Mouse (Mus musculus): Measurements from ENCODE around the gene Dph7.
"Not testable (repeated sequence)": the region's sequence is repeated elsewhere in the genome, so short reads cannot be mapped to it uniquely, and the experiment has no call there.

Gene Dph7

DNA sequence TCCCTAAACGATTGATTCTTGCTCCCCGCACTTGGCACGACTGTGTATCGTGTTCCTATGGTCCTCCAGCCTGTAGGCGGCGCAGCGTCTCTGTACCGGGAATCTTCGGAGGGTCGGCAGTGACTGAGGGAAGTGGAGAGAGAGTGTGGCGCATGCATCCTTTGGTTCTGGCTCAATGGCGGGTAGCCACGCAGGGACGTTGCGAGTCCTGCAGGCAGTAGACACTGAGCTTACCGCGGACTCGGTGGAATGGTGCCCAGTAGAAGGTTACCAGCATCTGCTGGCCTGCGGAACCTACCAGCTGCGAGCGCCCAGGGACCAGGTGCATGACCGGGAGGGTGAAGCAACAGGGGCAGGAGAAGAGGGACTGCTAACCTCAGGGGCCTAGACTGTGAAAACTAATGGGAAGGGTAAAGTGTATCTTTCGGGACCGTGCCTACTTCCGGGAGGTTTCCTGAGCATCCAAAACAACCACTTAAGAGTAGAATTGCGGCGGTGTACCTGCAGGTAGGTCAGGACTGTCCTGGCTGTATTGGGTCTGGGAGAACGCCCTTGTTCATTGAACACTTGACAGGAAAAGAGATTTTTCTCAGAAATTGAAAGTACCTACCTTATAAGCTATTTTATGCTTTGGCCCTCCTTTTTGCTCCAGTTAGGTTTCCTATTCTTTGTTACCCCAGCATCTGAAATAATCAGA is at the start of gene Dph7:
Dph7 (plus strand) TSS at position 97 of the 697 bp plus-strand sequence.
- in situ Hi-C loops (cut with MboI, MseI) = loop anchor here (25.0 kb wide), 2 partner anchors 1025 to 1950 kb away; partner anchors contain the start of genes Camsap1, Med22, Rpl7a and Surf1

GRCm38 (mm10) chr2:24912589-24912988 is 49.6 kb upstream of the Dph7 start:
- in situ Hi-C loops (cut with MboI, MseI) = loop anchor here (10.0 kb wide), 1 partner anchor 548 kb away; the partner anchor contains the start of gene Psd4

DNA sequence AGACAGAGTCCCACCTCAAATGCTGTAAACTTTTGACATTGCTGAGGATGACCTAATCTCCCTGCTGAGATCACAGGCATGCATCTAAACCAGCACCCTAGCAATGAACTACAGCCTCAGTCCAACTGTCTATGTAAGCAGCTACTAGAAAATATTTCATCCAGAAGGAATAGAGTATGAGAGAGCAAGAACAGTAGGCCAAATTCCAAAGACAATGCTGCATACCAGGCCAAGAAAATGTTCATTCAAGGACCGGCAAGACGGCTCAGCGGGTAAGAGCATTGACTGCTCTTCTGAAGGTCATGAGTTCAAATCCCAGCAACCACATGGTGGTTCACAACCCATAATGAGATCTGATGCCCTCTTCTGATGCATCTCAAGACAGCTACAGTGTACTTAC is 47.4 kb upstream of the Dph7 start:
- in situ Hi-C loops (cut with MboI, MseI) = loop anchor here (10.0 kb wide), 1 partner anchor 550 kb away; the partner anchor contains the start of gene Psd4

DNA sequence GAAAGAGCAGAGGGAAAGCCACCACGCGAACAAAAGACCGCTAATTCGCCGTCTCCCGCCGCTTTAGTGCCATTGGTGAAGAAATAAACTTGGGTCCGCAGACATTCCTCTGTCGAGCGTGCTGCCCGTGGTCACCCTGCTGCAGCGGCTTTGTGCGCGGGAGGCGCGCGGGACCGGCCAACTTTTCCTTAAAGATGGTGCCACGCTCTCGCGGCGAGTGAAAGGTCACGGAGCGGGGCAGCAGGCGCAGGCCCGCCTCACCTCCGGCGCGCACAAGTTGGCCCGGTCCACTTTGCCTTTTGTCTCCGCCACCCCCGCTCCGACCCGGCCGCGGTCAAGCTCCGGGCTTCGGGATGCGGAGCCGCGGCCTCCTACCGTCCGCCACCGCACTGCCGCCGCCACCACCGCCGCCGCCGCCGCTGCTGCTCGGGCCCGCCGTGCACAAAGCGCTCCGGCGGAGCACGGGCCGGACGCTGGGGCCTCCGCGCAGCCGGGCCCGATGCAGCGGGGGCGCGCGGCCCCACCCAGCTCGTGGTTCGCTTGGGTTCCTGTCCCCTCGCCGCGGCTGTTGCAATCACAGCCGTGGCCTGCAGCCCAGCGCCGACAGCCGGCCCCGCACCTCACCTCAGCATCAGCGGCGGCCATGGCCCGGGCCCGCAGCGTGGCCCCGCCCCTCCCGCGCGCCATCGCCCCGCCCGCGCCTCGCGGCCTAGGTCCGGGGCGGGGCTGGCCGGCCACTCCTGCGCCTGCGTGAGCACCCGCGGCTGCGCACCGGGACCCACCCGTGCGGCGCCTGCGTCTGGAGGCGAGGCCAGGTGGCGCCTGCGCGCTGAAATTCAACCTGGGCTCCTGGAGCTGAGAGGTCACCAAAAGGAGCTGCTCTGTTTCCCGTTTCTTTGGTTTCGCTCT is 43.0 kb upstream of the Dph7 start, which contains the start of gene Ehmt1:
Ehmt1 (minus strand) TSS at position 685 of the 909 bp plus-strand sequence.
- in situ Hi-C loops (cut with MboI, MseI) = loop anchor here (10.0 kb wide), 1 partner anchor 554 kb away; the partner anchor contains the start of gene Psd4

GRCm38 (mm10) chr2:24919839-24920175 is 42.4 kb upstream of the Dph7 start:
- in situ Hi-C loops (cut with MboI, MseI) = loop anchor here (10.0 kb wide), 1 partner anchor 555 kb away; the partner anchor contains the start of gene Psd4

DNA sequence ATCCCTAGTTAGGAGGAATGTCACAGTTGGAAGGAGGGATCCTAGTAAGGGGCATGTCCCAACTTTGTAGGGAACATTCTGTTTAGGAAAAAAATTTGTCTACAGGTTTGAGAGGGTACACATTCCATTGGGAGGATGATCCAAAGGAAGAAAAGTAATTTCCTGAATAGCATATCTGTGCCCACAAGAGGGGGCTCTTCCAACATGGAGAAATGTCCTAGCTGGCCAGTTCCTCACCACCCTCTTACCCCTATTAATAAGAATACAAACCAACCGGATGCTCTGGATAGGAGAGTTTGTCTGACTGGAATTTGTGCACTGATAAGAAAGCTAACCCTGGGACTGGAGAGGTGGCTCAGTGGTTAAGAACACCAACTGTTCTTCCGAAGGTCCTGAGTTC is 38.6 kb upstream of the Dph7 start:
- in situ Hi-C loops (cut with MboI, MseI) = no loop called here

- in situ Hi-C loops (cut with MboI, MseI) = no loop called here
Measured at GRCm38 (mm10) chr2:24925284-24925683, 36.9 kb upstream of the Dph7 start.

GRCm38 (mm10) chr2:24926345-24926964 is 35.7 kb upstream of the Dph7 start:
- in situ Hi-C loops (cut with MboI, MseI) = no loop called here

DNA sequence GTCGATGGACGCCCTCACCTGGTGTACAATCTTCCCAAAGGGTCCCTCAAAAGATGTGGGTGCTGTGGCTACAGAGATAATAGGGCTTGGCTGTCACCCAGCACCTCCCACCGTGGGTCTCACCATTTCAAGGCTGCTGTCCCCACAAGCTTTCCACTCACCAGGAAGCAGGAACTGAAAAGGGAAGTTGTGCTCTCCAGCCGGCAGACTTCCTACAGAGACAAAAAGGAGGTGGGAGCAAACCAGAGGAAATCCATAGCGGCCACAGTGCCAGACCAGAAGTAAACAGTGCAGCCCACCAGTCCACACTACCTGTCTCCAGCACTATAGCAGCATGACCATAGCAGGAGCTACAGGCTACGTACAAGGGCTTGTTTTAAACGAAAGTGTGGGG is 35.2 kb upstream of the Dph7 start:
- in situ Hi-C loops (cut with MboI, MseI) = no loop called here

DNA sequence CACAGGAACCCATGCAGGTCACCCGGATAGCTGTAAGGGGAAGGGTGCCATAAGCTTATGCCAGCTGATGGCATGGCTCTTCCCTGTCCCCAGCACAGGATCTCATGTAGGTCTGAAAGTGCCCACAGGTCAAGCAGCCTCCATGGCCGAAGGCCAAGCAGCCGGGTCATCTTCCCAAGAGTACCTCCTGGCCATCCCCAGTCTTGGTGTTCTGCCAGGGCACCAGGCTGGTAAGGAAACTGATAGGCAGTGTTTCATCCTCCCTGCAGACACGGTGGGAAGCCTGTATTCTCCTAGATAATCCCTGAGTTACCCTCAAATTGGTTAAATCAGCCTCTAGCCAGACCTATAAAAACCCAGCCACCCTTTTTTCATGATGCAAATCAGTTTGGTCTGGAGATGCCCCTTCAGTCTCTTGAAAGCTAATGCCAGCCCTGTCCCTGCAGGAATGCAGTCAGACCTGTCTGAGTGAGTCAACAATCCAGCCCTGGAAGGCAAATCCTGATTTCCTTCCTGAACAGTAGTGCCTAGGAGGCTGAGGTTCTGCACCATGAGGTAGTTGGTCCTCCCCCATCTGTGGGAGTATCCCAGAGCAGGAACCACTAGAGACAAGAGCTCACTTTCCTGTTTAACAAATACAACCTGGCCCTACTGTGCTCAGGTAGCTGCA is 34.3 kb upstream of the Dph7 start:
- in situ Hi-C loops (cut with MboI, MseI) = no loop called here

GRCm38 (mm10) chr2:24929119-24929518 is 33.1 kb upstream of the Dph7 start:
- in situ Hi-C loops (cut with MboI, MseI) = no loop called here

DNA sequence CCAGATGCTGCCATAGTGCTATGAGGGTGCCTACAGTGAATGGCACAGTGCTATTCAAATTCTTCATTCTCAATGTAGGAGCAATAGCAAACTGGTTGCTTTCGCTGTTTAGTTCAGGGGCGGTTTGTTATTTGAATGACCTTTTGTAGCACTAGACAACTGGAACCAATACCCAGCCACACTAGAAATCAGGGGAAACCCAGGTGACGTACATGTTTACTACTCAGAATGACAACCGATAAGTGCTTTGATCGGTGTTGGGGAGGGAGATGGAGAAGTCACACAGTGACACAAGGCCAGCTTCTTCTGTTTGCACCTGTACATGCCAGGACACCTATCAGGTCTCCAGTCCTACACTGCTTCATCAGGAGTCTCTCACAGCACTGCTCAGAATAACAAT is 32.6 kb upstream of the Dph7 start:
- in situ Hi-C loops (cut with MboI, MseI) = no loop called here

GRCm38 (mm10) chr2:24934441-24934963 is 27.7 kb upstream of the Dph7 start:
- in situ Hi-C loops (cut with MboI, MseI) = no loop called here

DNA sequence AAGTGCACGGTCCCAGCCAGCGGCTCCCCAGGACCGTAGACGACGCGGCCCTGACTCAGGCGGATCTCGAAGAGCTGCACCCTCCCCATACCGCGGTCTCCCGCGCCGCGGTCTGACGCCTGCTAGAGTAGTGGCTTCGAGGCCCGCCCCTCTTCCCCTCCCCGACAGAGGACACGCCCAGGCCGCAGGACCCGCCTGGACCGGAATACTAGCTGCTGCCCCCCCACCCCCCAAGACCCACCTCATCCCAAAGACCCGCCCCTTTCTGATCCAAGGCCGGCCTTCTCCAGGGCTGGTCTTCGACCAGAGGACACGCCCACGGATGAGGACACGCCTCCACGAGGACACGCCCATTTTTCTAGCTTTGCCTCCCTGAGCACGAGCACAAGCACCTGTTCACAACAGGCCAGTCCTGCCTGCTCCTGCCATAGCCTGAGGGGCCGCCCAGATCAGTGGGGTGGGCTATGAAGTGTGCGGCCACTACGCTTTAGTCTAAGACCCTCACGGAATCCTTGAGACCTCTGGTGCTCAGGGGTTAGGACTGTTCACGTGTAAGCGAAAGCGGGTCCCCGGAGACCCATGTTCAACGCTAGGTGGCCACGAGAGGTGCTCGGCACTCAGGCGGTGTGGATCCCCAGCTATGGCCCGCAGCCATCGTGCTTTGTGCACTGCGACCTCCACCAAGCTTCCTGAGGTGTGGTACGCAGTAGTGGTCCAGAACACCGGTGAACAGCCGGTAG is 27.0 kb upstream of the Dph7 start, which contains the start of gene Arrdc1:
Arrdc1 (minus strand) TSS at position 196 of the 740 bp plus-strand sequence.
- in situ Hi-C loops (cut with MboI, MseI) = no loop called here

- in situ Hi-C loops (cut with MboI, MseI) = no loop called here
Measured at GRCm38 (mm10) chr2:24942092-24942491, 20.1 kb upstream of the Dph7 start.

DNA sequence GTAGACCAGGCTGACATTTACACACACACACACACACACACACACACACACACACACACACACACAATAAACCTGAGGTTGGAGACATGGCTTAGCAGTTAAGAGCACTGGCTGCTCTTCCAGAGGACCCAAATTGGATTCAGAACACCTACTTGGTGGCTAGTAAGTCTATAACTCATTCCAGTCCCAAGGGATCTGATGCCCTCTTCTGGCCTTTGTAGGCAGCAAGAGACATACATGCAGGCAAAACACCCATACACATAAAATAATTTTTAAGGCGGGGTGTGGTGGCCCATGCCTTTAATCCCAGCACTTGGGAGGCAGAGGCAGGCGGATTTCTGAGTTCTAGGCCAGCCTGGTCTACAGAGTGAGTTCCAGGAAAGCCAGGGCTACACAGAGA is 17.9 kb upstream of the Dph7 start:
- in situ Hi-C loops (cut with MboI, MseI) = not testable (repeated sequence)

GRCm38 (mm10) chr2:24949421-24950188 is 12.6 kb upstream of the Dph7 start, which contains the start of gene Zmynd19:
Gene Zmynd19, plus strand, starts transcription at chr2:24949792.
- in situ Hi-C loops (cut with MboI, MseI) = loop anchor here (25.0 kb wide), 2 partner anchors 1038 to 1963 kb away; partner anchors contain the start of genes Camsap1, Med22, Rpl7a and Surf1

- in situ Hi-C loops (cut with MboI, MseI) = loop anchor here (25.0 kb wide), 2 partner anchors 1037 to 1962 kb away; partner anchors contain the start of genes Camsap1, Med22, Rpl7a and Surf1
Measured at GRCm38 (mm10) chr2:24950189-24950535, 12.0 kb upstream of the Dph7 start.

GRCm38 (mm10) chr2:24952537-24953055 is 9.6 kb upstream of the Dph7 start:
- in situ Hi-C loops (cut with MboI, MseI) = loop anchor here (25.0 kb wide), 2 partner anchors 1035 to 1960 kb away; partner anchors contain the start of genes Camsap1, Med22, Rpl7a and Surf1
